Mouse (Mus musculus) heart, embryonic 16.5 days (tissue): ENCODE measurements around the gene Camk2b. TPM values are rescaled to one million over a fixed set of nuclear protein-coding genes. Genes with fewer than 3 reads are reported as not detected.
"Not testable (repeated sequence)": the region's sequence is repeated elsewhere in the genome, so short reads cannot be mapped to it uniquely, and the experiment has no call there.

Experiments
- ATAC-seq: fragments of 200-750 bp; cut with Nextera tagmentation; replicated peaks from 2 replicates; pipeline ENCODE4 v1.8.0; 2017; ENCODE audit warnings: moderate number of reproducible peaks; ENCODE audit not compliant: insufficient read depth, low FRiP score; ENCODE audit errors: extremely low read depth
- H3K27ac ChIP-seq: fragments of 300-500 bp; sonication (generic); 2 replicates; pipeline ENCODE4 v1.5.1; 2014; ENCODE audit warnings: mild to moderate bottlenecking, low read length, control low read depth, moderate library complexity
- H3K27me3 ChIP-seq: fragments of 300-500 bp; sonication (generic); 2 replicates; pipeline ENCODE4 v1.6.1; 2014; ENCODE audit warnings: low read length, mixed read lengths; ENCODE audit not compliant: control insufficient read depth, insufficient read depth
- H3K36me3 ChIP-seq: fragments of 300-500 bp; sonication (generic); 2 replicates; pipeline ENCODE4 v1.6.1; 2014; ENCODE audit not compliant: control insufficient read depth, insufficient read depth
- H3K4me1 ChIP-seq: fragments of 300-500 bp; sonication (generic); 2 replicates; pipeline ENCODE4 v1.6.1; 2014; ENCODE audit warnings: low read length, mixed read lengths; ENCODE audit not compliant: control insufficient read depth, insufficient read depth
- H3K4me2 ChIP-seq: fragments of 300-500 bp; sonication (generic); 2 replicates; pipeline ENCODE4 v1.6.1; 2014; ENCODE audit warnings: low read depth, mild to moderate bottlenecking, control low read depth, low read length
- H3K4me3 ChIP-seq: fragments of 300-500 bp; sonication (generic); 2 replicates; pipeline ENCODE4 v1.5.1; 2014; ENCODE audit warnings: mild to moderate bottlenecking, control low read depth, low read length
- H3K9ac ChIP-seq: fragments of 300-500 bp; sonication (generic); 2 replicates; pipeline ENCODE4 v1.6.1; 2014; ENCODE audit warnings: low read length, control low read depth
- H3K9me3 ChIP-seq: fragments of 300-500 bp; sonication (generic); replicated peaks from 2 replicates; pipeline ENCODE4 v1.6.1; 2016; ENCODE audit warnings: low read length; ENCODE audit not compliant: control insufficient read depth
- WGBS: fragments of 180-500 bp; shearing (Covaris S2); extraction: QIAGEN DNeasy Blood & Tissue Kit; methylation state at CpG from one replicate; pipeline ENCODE4 v1.1.7; 2014; 5-methylcytosine and 5-hydroxymethylcytosine counted together
- polyA plus RNA-seq: library from polyadenylated mRNA; unstranded; fragments of >200 nt; fragmentation: Nextera tagmentation; extraction: Ambion mirVana; gene quantifications from 2 replicates; pipeline ENCODE4 v1.2.1, GENCODE M21; 2015

Gene Camk2b
- polyA plus RNA-seq, 1 experiment from 2014 or later = 2.7 TPM

DNA sequence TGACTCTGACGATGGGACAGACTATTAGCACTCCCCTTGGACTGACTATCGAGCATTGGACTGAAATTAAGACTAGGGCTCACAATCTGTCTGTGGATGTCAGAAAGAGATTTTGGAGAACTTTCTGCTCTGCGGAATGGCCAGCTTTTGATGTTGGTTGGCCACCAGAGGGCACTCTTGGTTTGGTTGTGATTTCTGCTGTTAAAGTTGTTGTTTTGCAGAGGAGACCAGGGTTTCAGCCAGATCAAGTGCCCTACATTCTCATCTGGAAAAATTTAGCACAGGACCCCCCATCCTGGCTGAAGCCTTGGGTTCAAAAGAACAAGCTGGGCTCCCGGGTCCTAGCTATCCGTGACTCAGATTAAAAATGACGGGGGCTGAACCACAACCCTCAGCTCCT, 134.2 kb downstream of the Camk2b start:
- WGBS = 86% methylated on average over 6 of the region's 6 CpGs

DNA sequence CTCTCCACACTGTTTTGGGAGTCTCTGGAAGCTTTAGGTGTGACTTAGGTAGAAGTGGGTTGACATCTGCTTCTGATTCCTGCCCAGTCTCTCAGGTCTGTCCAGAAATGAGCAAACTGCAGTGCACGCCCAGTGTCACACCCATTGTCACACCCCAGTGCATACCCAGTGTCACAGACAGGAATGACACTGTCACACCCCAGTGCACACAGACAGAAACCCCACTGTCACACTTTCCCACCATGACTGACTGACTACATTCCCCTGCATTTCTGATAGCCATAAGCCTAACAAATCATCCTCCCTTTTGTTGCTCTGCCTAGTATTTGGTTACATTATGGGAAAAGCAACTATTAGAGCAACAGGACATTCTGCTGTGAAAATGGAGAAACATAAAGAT, 135.6 kb downstream of the Camk2b start:
- Histone ChIP-seq H3K4me1 (no peaks in the 10 kb centered on the region), H3K4me2 (no peak overlapping the region), H3K4me3 (no peak overlapping the region), H3K27me3 (no peaks in the 10 kb centered on the region), H3K9ac (no peak overlapping the region), H3K36me3 (no peaks in the 10 kb centered on the region), H3K9me3 (peaks cover 5% of the 10 kb centered on the region; the same call in 1 of the 2 replicates), H3K27ac (no peak overlapping the region)
- no peak for ATAC-seq
- 67% methylated on average over 1 of the region's 1 CpGs for WGBS

More for the DNA sequence above, 134.2 kb downstream of the Camk2b start:
- not testable (repeated sequence) for H3K9me3 ChIP-seq, H3K36me3 ChIP-seq, ATAC-seq, H3K27ac ChIP-seq, H3K4me1 ChIP-seq, H3K4me2 ChIP-seq, H3K27me3 ChIP-seq, H3K9ac ChIP-seq, H3K4me3 ChIP-seq

DNA sequence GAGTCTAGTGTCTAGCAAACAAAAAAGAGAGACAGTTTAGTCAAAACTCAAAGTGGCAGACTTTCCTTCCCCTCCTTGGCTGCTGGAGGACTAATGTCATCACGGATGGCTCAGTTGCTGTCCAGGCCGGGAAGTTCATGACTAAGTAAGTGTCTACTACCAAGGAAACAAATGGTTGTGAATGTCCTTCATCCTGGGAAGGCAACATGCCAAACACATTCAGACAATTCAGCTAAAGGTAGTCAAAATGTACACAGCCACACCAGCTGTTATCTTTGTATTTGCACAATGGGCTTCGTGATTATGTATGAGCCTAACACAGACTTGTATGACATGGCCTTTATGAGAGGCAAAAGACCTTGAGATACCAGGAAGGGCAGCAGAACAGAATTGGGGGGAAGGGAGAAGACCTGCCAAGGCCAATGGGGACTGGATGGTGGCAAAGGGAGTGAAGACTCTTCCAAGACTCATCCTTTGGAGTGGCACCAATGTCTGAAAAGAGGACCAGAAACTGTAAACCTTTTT, 139.4 kb downstream of the Camk2b start:
- no peaks in the 10 kb centered on the region for H3K27me3 ChIP-seq
- ATAC-seq = no peak
- H3K9me3 ChIP-seq = no peaks in the 10 kb centered on the region
- H3K4me1 ChIP-seq = no peaks in the 10 kb centered on the region
- H3K4me3 ChIP-seq = no peak overlapping the region
- H3K9ac ChIP-seq = no peak overlapping the region
- 76% methylated on average over 3 of the region's 3 CpGs for WGBS
- H3K27ac ChIP-seq = no peak overlapping the region
- H3K36me3 ChIP-seq = no peaks in the 10 kb centered on the region
- H3K4me2 ChIP-seq = no peak overlapping the region

GRCm38 (mm10) chr11:5924699-5925098, 141.5 kb downstream of the Camk2b start:
- no peaks in the 10 kb centered on the region for H3K27me3 ChIP-seq
- H3K36me3 ChIP-seq = no peaks in the 10 kb centered on the region
- no peaks in the 10 kb centered on the region for H3K4me1 ChIP-seq
- H3K9me3 ChIP-seq = no peaks in the 10 kb centered on the region
- H3K27ac ChIP-seq = no peak overlapping the region
- no peak for ATAC-seq
- H3K9ac ChIP-seq = no peak overlapping the region
- no peak overlapping the region for H3K4me3 ChIP-seq
- no peak overlapping the region for H3K4me2 ChIP-seq
- WGBS = 63% methylated on average over 8 of the region's 8 CpGs

DNA sequence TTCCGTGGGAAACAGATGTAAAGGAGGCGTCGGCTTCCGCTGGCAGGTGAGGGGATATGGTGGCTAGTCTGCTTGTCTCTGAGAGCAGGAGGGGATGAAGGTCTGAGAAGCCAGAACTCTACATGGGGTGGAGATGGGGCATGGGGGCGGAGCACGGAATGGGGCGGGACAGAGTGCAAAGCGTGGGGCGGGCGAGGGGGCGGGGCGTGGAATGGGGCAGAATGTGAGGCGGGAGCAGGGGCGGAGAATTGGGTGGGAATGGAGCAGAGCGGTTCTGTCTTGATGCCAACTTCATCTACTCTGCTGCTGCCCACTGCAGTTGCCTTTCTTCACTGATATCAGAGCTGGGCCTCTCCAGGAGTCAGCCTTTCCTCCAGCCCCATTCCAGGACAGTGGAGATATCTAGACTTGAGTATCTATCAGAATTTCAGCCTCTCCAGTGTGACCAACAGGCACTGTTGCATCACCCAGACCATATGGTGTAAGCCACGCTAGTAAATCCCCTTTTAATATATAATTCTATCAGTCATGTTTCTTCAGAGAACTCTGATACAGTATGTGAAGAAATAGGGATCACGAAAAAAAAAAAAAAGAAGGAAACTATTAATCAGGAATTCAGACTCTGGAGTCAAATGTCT, 145.7 kb downstream of the Camk2b start:
- H3K27me3 ChIP-seq = no peaks in the 10 kb centered on the region
- no peak overlapping the region for H3K9ac ChIP-seq
- no peaks in the 10 kb centered on the region for H3K36me3 ChIP-seq
- no peak for ATAC-seq
- H3K9me3 ChIP-seq = no peaks in the 10 kb centered on the region; the same call in 1 of the 2 replicates
- no peak overlapping the region for H3K4me2 ChIP-seq
- peaks cover 11% of the 10 kb centered on the region for H3K4me1 ChIP-seq
- no peak overlapping the region for H3K27ac ChIP-seq
- H3K4me3 ChIP-seq = no peak overlapping the region
- WGBS = 36% methylated on average over 17 of the region's 17 CpGs

Other genes starting within 250 kb of the Camk2b start
- 6.2 and 6.4 TPM in 2 replicates for gene Polm, start 228.3 kb downstream of the Camk2b start, polyA plus RNA-seq
- 35.7 and 36.5 TPM in 2 replicates for gene Aebp1, start 204.4 kb downstream of the Camk2b start, polyA plus RNA-seq
- 113 and 115 TPM in 2 replicates for gene Pold2, start 188.1 kb downstream of the Camk2b start, polyA plus RNA-seq
- gene Myl7, start 167.6 kb downstream of the Camk2b start, polyA plus RNA-seq = 3,470 and 5,161 TPM in 2 replicates
- 0.75 and 1.2 TPM in 2 replicates for gene Gck, start 116.3 kb downstream of the Camk2b start, polyA plus RNA-seq
- gene Ykt6, start 110.7 kb downstream of the Camk2b start, polyA plus RNA-seq = 38.3 and 40.5 TPM in 2 replicates
- 0.25 and 0.39 TPM in 2 replicates for gene A730071L15Rik, start 133.7 kb upstream of the Camk2b start, polyA plus RNA-seq
- gene Nudcd3, start 134.1 kb upstream of the Camk2b start, polyA plus RNA-seq = 35.9 and 38.8 TPM in 2 replicates
- 0.02 and 0.34 TPM in 2 replicates for gene Npc1l1, start 163.8 kb upstream of the Camk2b start, polyA plus RNA-seq
- 54.1 and 57.9 TPM in 2 replicates for gene Ddx56, start 201.4 kb upstream of the Camk2b start, polyA plus RNA-seq
- 85.5 and 87.2 TPM in 2 replicates for gene Tmed4, start 208.5 kb upstream of the Camk2b start, polyA plus RNA-seq
- 316 and 340 TPM in 2 replicates for gene Ogdh, start 225.3 kb upstream of the Camk2b start, polyA plus RNA-seq